Mouse (Mus musculus) heart, embryonic 15.5 days (tissue): ENCODE measurements around the gene Rgs16. TPM values are rescaled to one million over a fixed set of nuclear protein-coding genes. Genes with fewer than 3 reads are reported as not detected.

Source experiments
- ATAC-seq: fragments of 200-750 bp; cut with Nextera tagmentation; replicated peaks from 2 replicates; pipeline ENCODE4 v1.8.0; 2017; ENCODE audit warnings: low read depth, moderate TSS enrichment; ENCODE audit not compliant: insufficient number of reproducible peaks, insufficient read depth, low FRiP score
- H3K27ac ChIP-seq: fragments of 300-500 bp; sonication (generic); 2 replicates; pipeline ENCODE4 v1.5.1; 2015; ENCODE audit warnings: mild to moderate bottlenecking, inconsistent platforms
- H3K27me3 ChIP-seq: fragments of 300-500 bp; sonication (generic); 2 replicates; pipeline ENCODE4 v1.6.1; 2015; ENCODE audit warnings: inconsistent platforms
- H3K36me3 ChIP-seq: fragments of 300-500 bp; sonication (generic); 2 replicates; pipeline ENCODE4 v1.6.1; 2015; ENCODE audit warnings: mild to moderate bottlenecking, inconsistent platforms
- H3K4me1 ChIP-seq: fragments of 300-500 bp; sonication (generic); replicated peaks from 2 replicates; pipeline ENCODE4 v1.6.1; 2015; ENCODE audit warnings: inconsistent platforms
- H3K4me2 ChIP-seq: fragments of 300-500 bp; sonication (generic); 2 replicates; pipeline ENCODE4 v1.6.1; 2015; ENCODE audit warnings: inconsistent platforms, mild to moderate bottlenecking, moderate library complexity
- H3K4me3 ChIP-seq: fragments of 300-500 bp; sonication (generic); 2 replicates; pipeline ENCODE4 v1.5.1; 2015; ENCODE audit warnings: mild to moderate bottlenecking, inconsistent platforms
- H3K9ac ChIP-seq: fragments of 300-500 bp; sonication (generic); 2 replicates; pipeline ENCODE4 v1.6.1; 2015; ENCODE audit warnings: mild to moderate bottlenecking, inconsistent platforms
- H3K9me3 ChIP-seq: fragments of 300-500 bp; sonication (generic); replicated peaks from 2 replicates; pipeline ENCODE4 v1.6.1; 2016; ENCODE audit warnings: inconsistent platforms
- WGBS: fragments of 180-500 bp; shearing (Covaris S2); methylation state at CpG from one replicate; pipeline ENCODE4 v1.1.7; 2015; ENCODE audit warnings: mixed read lengths; 5-methylcytosine and 5-hydroxymethylcytosine counted together
- polyA plus RNA-seq: library from polyadenylated mRNA; unstranded; fragments of >200 nt; fragmentation: Nextera tagmentation; extraction: Ambion mirVana; gene quantifications from 2 replicates; pipeline ENCODE4 v1.2.1, GENCODE M21; 2015

Rgs16 gene
- polyA plus RNA-seq, 1 experiment from 2014 or later = 5.9 TPM

DNA sequence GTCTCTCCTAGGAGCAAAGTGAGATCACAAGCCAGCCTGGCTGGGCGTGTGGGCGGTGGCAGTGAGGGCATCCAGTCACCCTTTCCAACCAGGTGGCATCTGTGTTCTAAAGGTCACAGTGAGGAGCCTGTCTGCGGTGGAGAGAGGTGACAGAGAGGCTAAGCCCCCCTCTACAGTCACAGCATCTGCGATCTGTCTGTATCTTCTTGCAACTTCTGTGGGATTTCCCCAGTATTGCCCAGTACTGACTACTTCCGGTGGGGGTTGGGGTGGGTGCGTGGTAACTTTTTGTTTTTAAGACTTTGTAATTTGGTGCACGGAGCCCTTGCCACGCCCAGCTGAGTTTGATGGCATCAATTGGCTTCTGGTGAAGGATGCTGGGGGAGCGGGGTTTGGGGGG lies 16.7 kb upstream of the Rgs16 start:
- 65% methylated on average over 9 of the region's 9 CpGs for WGBS
- H3K4me3 ChIP-seq = no peak overlapping the region
- H3K27me3 ChIP-seq = no peaks in the 10 kb centered on the region
- H3K27ac ChIP-seq = no peak overlapping the region
- H3K9me3 ChIP-seq = no peaks in the 10 kb centered on the region
- no peaks in the 10 kb centered on the region for H3K36me3 ChIP-seq
- H3K4me2 ChIP-seq = no peak overlapping the region
- no peaks in the 10 kb centered on the region for H3K4me1 ChIP-seq
- no peak for ATAC-seq
- no peak overlapping the region for H3K9ac ChIP-seq

DNA sequence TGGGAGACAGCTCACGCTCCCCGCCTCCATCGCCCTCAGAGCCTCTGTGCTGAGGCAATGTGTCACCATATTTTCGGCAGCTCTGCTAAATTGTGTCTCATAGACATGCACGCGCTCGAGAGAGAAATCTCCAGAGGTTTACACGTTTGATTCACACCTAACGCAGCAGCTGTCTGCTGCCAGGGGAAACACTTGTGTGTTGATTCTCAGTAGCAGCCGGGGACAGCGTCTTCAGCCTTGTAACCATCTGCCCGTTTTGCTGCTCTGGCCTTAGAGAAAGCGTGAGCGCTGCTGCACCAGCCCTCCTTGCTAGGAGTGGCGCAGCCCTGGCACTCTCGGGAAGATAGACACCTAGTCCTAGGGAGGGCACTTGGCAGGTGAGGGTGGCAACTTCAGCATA lies 13.5 kb upstream of the Rgs16 start:
- H3K4me3 ChIP-seq = no peak overlapping the region
- H3K36me3 ChIP-seq = no peaks in the 10 kb centered on the region
- H3K4me2 ChIP-seq = no peak overlapping the region
- WGBS = 83% methylated on average over 16 of the region's 16 CpGs
- no peak for ATAC-seq
- H3K27me3 ChIP-seq = no peaks in the 10 kb centered on the region
- H3K27ac ChIP-seq = no peak overlapping the region
- peaks cover 13% of the 10 kb centered on the region for H3K4me1 ChIP-seq
- H3K9me3 ChIP-seq = no peaks in the 10 kb centered on the region
- H3K9ac ChIP-seq = no peak overlapping the region

DNA sequence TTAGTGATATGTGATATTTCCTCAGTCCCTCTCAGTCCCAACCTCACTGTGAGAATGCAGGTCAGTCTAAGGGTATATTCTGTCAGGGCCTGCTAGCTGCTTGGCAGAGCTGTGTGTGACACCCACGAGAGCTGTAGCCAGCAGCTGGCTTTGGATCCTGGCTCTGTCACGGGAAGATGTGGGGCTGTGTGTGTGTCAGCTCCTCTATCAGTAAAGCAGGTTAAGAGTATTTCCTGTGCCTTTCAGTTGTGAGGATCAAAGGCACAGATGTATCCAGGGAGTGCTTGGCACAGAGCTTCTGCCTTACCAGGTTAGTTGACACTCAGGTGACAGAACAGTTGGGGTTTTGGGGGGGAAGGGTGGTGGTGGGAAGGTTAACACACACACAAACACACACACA lies 10.3 kb upstream of the Rgs16 start:
- no peak overlapping the region for H3K9ac ChIP-seq

DNA sequence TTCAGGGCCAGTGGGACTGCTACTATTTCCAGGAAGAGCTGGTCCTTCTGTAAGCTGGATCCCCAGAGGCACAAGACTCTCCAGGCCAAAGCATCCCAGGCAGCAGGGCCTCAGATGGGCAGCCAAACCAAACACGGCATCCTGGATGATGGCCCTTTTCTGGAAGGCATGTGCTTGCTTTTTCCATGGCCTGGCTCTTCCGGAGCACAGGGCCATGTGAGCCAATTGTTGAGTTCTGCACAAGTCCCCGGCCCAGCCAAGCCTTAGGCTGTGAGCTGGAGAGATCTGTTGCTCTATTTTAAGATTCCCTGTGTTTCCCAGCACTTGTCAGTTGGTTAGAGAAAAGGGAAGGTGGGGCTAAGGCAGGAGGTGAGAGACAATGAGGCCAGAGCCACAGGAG lies 9.5 kb upstream of the Rgs16 start:
- no peaks in the 10 kb centered on the region for H3K36me3 ChIP-seq
- no peak overlapping the region for H3K4me3 ChIP-seq
- 0 out of 2 replicates have a peak, but pooled peaks cover 2% of the 10 kb centered on the region for H3K27me3 ChIP-seq
- no peak overlapping the region for H3K9ac ChIP-seq
- no peaks in the 10 kb centered on the region for H3K9me3 ChIP-seq
- peak overlapping the region; percentile 57 for H3K27ac ChIP-seq
- H3K4me1 ChIP-seq = peaks cover 13% of the 10 kb centered on the region
- no peak overlapping the region for H3K4me2 ChIP-seq
- peak; percentile 81 for ATAC-seq
- WGBS = 16% methylated on average over 3 of the region's 3 CpGs

More for the DNA sequence above, 10.3 kb upstream of the Rgs16 start:
- Histone ChIP-seq H3K4me1 (peaks cover 13% of the 10 kb centered on the region), H3K4me3 (no peak overlapping the region), H3K4me2 (no peak overlapping the region), H3K9me3 (no peaks in the 10 kb centered on the region), H3K27ac (no peak overlapping the region), H3K27me3 (no peaks in the 10 kb centered on the region), H3K36me3 (no peaks in the 10 kb centered on the region)
- ATAC-seq = 0 out of 2 replicates have a peak, but pooled peaks have one; percentile 16
- WGBS = 30% methylated on average over 2 of the region's 2 CpGs

DNA sequence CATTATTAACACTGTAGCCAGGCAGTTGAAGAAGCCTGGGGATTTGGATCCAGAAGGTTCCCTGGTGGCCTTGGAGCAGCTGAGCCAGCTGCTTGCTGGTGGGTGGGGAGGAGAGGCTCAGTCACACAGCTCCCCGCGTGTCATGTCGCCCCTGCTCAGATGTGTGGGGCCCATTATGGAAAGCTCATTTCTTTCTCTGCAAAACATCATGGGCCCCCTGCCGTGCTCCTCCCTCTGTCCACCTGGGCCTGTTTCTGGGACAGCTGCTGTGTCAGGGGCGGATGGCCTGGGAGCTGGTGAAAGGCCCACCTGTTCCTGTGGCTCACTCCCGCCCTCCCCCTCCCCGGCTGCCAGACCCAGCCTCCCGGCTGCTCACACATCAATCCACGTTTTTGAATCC lies 7.0 kb upstream of the Rgs16 start:
- Histone ChIP-seq H3K9ac (no peak overlapping the region), H3K4me2 (no peak overlapping the region), H3K4me1 (peaks cover 13% of the 10 kb centered on the region), H3K27me3 (peaks cover 11% of the 10 kb centered on the region), H3K9me3 (no peaks in the 10 kb centered on the region), H3K27ac (no peak overlapping the region), H3K36me3 (no peaks in the 10 kb centered on the region), H3K4me3 (no peak overlapping the region)
- no peak for ATAC-seq
- WGBS = 62% methylated on average over 9 of the region's 9 CpGs

DNA sequence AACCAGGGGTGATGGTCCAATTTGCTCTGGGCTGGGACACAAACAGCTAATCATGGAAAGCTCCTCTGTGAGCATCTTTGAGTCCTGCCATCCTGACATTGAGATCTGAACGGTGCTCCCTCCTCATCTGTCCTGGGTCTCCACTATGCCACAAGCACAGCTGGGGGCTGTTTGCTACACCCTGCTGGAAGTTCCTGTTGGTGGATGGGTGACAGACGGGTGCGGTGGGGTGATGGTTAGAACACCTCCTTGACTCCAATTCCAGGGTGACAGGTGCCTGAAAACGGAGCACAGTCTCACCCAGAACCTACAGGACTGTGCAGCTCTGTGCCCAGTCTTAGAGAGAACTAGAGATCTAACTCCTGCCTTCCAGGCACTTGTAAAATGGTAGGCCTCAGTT lies 5.3 kb upstream of the Rgs16 start:
- no peaks in the 10 kb centered on the region for H3K9me3 ChIP-seq
- H3K36me3 ChIP-seq = no peaks in the 10 kb centered on the region
- H3K9ac ChIP-seq = no peak overlapping the region
- 72% methylated on average over 4 of the region's 4 CpGs for WGBS
- no peak overlapping the region for H3K4me2 ChIP-seq
- H3K4me3 ChIP-seq = no peak overlapping the region
- no peak for ATAC-seq
- peaks cover 18% of the 10 kb centered on the region for H3K4me1 ChIP-seq
- peaks cover 27% of the 10 kb centered on the region for H3K27me3 ChIP-seq
- H3K27ac ChIP-seq = no peak overlapping the region

DNA sequence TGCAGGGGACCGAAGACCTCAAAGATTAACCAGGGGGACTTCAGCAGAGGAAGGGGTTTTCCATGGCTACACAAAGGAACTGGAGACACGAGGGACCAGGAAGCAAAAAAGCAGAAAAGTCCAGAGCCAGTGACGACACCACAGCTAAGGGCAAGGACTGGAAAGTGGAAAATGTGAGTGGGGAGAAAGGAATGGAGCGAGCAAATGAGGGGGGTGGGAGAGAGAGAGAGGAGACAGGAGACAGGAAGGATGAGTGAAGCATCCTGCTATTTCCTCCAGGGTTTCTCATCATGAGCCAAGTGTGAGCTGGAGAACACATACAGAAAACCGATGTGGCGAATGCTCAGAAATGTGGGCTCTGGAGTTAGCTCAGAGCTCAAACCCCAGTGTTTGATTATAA lies 4.1 kb upstream of the Rgs16 start:
- Histone ChIP-seq H3K4me3 (no peak overlapping the region), H3K36me3 (no peaks in the 10 kb centered on the region), H3K9me3 (no peaks in the 10 kb centered on the region), H3K4me1 (peaks cover 19% of the 10 kb centered on the region), H3K27me3 (peaks cover 33% of the 10 kb centered on the region), H3K4me2 (no peak overlapping the region), H3K9ac (no peak overlapping the region), H3K27ac (no peak overlapping the region)
- WGBS = 57% methylated on average over 6 of the region's 6 CpGs
- no peak for ATAC-seq

DNA sequence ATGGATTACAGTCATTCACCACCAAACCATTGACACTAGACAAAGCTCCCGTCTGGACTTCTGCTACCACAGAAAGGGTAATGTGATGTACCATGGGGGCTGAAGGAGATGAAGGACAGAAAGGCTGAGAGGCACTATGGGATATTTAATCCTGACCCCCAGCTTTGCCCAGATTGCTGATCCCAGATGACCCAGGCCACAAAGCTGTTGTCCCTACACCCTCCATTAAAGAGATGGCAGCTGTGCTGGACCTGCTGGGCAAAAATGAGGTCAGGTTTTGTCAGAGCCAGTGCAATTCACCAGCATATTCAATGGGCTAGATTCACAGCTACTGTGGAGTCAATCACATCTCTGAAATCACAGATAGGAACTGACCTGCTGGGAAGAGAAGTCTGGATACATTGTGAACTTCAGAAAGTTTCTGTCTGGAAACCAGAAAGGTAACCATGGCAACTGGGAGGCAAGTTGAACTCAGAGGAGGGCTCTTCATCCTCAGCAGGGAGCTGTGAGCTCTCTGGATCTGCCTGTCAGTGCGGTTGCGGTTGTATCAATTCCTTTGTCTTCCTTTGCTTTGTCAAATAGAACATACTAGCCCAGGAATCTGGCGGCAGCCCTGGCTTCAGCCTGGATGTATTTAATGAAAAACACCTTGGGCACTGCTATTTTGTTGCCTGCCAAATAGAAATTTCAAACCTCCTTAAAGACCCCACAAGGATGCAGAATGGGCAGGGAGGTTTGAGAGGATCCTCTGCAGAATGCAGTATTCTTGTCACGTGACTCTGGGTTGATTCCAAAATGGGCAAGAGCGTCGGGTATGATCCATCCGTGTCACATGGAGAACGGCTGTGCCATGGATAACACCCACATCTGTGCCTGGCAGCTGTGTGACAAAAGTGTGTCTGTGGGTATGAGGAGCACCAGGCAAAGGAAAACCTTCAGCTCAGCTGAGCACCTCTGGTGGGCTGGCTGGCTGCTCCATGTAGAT lies 2.8 kb upstream of the Rgs16 start:
- no peak for ATAC-seq
- WGBS = 67% methylated on average over 9 of the region's 9 CpGs
- H3K4me3 ChIP-seq = no peak overlapping the region

DNA sequence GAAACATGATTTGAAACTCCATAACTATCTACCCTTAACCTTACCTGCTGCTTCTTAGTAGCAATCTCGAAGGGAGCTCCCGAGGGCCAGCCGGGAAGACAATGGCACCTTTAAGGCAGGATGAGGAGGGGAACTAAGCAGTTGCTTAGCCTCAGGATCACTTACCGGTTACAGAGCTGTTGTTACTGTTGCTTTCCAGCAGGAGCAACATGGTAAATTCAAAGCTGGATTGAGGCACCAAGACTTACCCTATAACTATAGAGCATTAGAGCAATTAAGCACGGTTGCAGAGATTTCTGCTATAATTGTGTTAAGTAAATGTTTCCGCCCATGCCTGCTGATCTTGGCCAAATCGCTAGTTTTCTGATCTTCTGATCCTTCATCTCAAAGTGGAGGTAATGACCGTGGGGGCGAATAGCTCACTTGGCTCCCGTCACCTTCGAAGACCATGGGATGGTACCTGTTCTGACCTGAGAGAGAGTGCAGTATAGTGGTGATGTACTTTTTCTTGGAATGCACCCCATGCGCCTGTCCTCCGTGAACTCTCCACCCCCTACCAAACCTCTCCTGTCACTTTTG lies 623 bp upstream of the Rgs16 start:
- Histone ChIP-seq H3K4me2 (peak overlapping the region; percentile 81), H3K27ac (no peak overlapping the region), H3K9ac (no peak overlapping the region), H3K36me3 (no peaks in the 10 kb centered on the region), H3K27me3 (peaks cover 37% of the 10 kb centered on the region), H3K9me3 (no peaks in the 10 kb centered on the region), H3K4me3 (peak overlapping the region; percentile 52), H3K4me1 (peaks cover 29% of the 10 kb centered on the region)
- WGBS = 18% methylated on average over 13 of the region's 13 CpGs
- ATAC-seq = no peak

More for the DNA sequence above, 2.8 kb upstream of the Rgs16 start:
- Histone ChIP-seq H3K4me2 (no peak overlapping the region), H3K27me3 (peaks cover 37% of the 10 kb centered on the region), H3K9ac (no peak overlapping the region), H3K36me3 (no peaks in the 10 kb centered on the region), H3K4me1 (peaks cover 24% of the 10 kb centered on the region), H3K9me3 (no peaks in the 10 kb centered on the region), H3K27ac (no peak overlapping the region)

DNA sequence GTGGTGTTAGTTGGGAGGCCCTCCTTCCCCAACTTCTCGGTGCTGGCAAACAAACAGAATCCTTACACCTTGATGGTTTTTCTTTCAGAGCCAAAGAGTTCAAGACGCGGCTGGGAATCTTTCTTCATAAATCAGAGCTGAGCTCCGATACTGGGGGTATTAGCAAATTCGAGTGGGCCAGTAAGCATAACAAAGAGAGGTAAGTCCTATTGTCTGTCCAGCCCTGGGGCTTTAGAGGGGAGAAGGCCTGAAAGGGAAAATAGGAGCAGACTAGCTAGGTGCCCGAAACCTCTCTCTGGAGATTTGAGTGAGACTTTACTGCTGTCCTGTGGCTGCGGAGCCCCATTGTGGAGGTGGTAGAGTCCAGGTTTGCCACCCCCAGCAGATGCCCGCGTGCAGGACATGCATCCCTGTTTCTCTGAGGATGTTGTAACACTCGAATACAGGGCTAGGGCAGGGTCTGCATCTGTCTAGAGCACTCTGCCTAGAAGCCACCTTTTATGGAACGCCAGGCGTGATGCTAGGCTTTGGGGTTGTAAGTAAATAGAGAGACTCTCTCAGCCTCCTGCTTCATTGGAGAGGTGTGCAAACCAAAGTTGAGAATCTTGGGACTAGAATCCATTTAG lies 739 bp downstream of the Rgs16 start:
- no peaks in the 10 kb centered on the region for H3K9me3 ChIP-seq
- no peaks in the 10 kb centered on the region for H3K36me3 ChIP-seq
- H3K4me1 ChIP-seq = peaks cover 29% of the 10 kb centered on the region
- 45% methylated on average over 12 of the region's 12 CpGs for WGBS
- ATAC-seq = no peak
- peak overlapping the region; percentile 52 for H3K9ac ChIP-seq
- peak overlapping the region; percentile 81 for H3K4me2 ChIP-seq
- peak overlapping the region; percentile 52 for H3K4me3 ChIP-seq
- no peak overlapping the region for H3K27ac ChIP-seq
- H3K27me3 ChIP-seq = peaks cover 35% of the 10 kb centered on the region

DNA sequence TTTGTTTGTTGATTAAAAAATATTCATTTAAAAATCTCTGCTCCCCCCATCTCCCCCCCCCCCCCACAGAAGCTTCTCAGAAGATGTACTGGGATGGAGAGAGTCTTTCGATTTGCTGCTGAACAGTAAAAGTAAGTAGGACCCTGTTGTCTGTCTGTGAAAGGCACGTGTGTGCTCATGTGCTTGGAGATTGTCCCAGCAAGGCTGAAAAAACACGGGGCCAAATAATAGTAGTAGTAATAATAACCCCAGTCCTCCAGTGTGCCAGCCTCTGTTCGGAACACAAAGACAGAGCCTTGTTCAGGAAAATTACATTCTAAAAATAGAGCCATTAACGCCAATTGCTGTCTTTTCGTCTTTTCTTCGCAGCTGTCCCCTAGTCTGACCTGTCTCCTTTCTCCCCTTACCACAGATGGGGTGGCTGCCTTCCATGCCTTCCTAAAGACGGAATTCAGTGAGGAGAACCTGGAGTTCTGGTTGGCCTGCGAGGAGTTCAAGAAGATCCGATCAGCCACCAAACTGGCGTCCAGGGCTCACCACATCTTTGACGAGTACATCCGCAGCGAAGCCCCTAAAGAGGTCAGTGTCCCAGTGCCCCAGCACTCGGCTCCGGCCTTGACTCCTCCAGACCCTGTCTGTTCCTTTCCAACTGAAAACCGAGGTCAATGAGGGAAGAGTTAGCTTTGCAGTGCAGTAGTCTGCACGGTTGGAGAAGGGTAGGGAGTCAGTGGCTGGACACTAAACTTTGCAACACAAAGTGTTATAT lies 1.6 kb downstream of the Rgs16 start:
- Histone ChIP-seq H3K9ac (no peak overlapping the region), H3K27ac (no peak overlapping the region), H3K9me3 (no peaks in the 10 kb centered on the region), H3K4me2 (peak overlapping the region; percentile 81), H3K27me3 (peaks cover 35% of the 10 kb centered on the region), H3K36me3 (no peaks in the 10 kb centered on the region), H3K4me1 (peaks cover 31% of the 10 kb centered on the region), H3K4me3 (peak overlapping the region; percentile 52)
- WGBS = 61% methylated on average over 18 of the region's 18 CpGs
- ATAC-seq = no peak
